Mouse (Mus musculus): ENCODE measurements around the gene Il17rc. TPM values are rescaled to one million over a fixed set of nuclear protein-coding genes. Genes with fewer than 3 reads are reported as not detected.

The Il17rc gene
- polyA plus RNA-seq, 1 experiment from 2014 or later = 4.7 TPM

DNA sequence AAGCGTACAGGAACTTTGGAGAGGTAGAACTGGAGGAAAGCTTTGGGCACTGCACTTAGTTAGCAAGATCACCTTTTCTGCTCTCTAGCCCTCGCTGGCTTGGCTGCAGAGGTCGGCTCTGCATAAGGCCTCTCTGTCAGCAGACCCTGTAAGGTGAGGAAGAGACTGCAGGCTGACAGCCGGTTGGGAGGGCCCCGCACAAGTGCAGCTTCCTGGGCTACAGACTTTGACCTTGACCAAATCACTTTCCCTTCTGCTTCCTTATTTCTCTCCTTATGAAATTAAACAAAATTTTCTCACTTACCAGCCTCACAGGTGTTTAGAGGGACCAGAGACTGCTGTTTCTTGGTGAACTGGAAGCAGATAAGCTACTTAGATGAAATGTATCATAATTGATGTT lies 16.2 kb upstream of the Il17rc start:
- H3K4me2 ChIP-seq = no peak overlapping the region
- no peak for ATAC-seq (ENCODE audit: insufficient number of reproducible peaks, low FRiP score)
- H3K36me3 ChIP-seq = no peaks in the 10 kb centered on the region
- peaks cover 6% of the 10 kb centered on the region; the same call in 1 of the 2 replicates for H3K4me1 ChIP-seq (replicated peaks)
- WGBS = 38% methylated on average over 5 of the region's 5 CpGs
- H3K27ac ChIP-seq (ENCODE audit: poor library complexity, severe bottlenecking) = no peak overlapping the region
- no peak overlapping the region for H3K4me3 ChIP-seq
- no peaks in the 10 kb centered on the region for H3K9me3 ChIP-seq (replicated peaks)
- H3K27me3 ChIP-seq (replicated peaks) = no peaks in the 10 kb centered on the region
- no peak overlapping the region for H3K9ac ChIP-seq

DNA sequence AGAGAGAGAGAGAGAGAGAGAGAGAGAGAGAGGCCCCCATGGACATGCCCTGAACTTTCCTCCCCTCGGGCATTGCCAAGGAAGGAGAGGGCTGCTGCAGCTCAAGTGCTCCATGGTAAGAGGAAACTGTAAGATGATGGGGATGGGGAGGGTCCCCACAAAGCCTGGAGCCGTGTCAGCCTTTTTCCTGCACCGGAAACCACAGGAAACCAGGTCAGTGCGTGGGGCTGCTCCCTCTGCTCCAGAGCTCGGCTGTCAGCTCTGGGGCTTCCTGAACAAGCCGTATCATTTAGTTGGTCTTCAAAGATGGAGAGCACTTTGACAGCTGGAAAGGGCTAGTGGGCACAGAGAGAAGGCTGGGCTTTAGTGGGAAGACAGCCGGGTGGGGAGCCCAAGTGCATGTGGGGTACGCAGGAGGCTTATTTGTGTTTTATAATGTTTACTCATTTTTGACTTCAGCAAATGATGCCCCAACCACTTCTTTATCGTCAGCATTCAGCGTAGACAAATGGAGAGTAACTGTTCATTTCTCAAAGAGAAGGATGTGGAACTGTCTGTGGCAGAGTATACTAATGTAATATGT lies 13.2 kb upstream of the Il17rc start, which contains the start of gene Il17re:
Gene Il17re, plus strand, starts transcription at position 533 of the 583 bp plus-strand sequence.
- Histone ChIP-seq H3K27me3 (replicated peaks) (no peaks in the 10 kb centered on the region), H3K4me1 (replicated peaks) (no peaks in the 10 kb centered on the region), H3K4me2 (no peak within 1 kb of the TSS), H3K27ac (ENCODE audit: poor library complexity, severe bottlenecking) (no peak within 1 kb of the TSS), H3K36me3 (no peaks in the 10 kb centered on the region), H3K9ac (no peak within 1 kb of the TSS; the same call in 1 of the 2 replicates), H3K9me3 (replicated peaks) (no peaks in the 10 kb centered on the region), H3K4me3 (no peak within 1 kb of the TSS)
- no peak for ATAC-seq (ENCODE audit: insufficient number of reproducible peaks, low FRiP score)
- WGBS = 54% methylated on average over 10 of the region's 10 CpGs

DNA sequence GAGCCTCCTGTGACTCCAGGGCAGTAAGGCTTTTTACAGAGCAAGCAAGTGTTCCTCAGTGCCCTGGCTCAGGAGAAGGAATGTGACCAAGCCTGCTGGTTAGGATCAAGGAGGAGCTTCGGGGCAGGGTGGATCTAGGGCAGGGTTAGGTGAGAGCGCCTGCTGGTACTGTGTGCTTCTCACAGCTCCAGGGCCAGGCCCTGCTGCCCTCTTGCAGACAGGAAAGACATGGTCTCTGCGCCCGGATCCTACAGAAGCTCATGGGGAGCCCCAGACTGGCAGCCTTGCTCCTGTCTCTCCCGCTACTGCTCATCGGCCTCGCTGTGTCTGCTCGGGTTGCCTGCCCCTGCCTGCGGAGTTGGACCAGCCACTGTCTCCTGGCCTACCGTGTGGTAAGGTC lies 12.6 kb upstream of the Il17rc start:
- H3K4me3 ChIP-seq = no peak overlapping the region

DNA sequence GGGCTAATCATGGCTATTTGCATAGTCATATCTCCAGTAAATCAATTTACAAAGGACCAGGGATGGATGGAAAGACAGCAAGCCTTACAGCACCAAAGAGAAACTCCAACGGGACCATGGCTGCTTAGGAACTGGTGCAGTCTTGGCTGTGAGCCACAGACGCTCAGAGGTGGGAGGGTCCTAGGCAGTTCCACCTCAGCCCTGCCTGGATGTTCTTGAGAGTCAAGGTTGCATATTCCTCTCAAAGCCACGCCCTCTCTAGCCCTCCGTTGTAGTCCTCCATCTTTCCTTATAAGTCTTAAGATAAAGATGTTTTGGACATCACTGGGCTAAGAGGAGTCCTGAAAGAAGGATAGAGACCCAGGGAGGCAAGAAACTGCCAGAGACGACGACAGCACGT lies 7.2 kb upstream of the Il17rc start:
- no peak for ATAC-seq (ENCODE audit: insufficient number of reproducible peaks, low FRiP score)

More for the DNA sequence above, 12.6 kb upstream of the Il17rc start:
- Histone ChIP-seq H3K27me3 (replicated peaks) (no peaks in the 10 kb centered on the region), H3K36me3 (no peaks in the 10 kb centered on the region), H3K9me3 (replicated peaks) (no peaks in the 10 kb centered on the region), H3K9ac (no peak overlapping the region; the same call in 1 of the 2 replicates), H3K4me2 (no peak overlapping the region), H3K4me1 (replicated peaks) (no peaks in the 10 kb centered on the region), H3K27ac (ENCODE audit: poor library complexity, severe bottlenecking) (no peak overlapping the region)
- ATAC-seq (ENCODE audit: insufficient number of reproducible peaks, low FRiP score) = no peak
- WGBS = 54% methylated on average over 10 of the region's 10 CpGs

DNA sequence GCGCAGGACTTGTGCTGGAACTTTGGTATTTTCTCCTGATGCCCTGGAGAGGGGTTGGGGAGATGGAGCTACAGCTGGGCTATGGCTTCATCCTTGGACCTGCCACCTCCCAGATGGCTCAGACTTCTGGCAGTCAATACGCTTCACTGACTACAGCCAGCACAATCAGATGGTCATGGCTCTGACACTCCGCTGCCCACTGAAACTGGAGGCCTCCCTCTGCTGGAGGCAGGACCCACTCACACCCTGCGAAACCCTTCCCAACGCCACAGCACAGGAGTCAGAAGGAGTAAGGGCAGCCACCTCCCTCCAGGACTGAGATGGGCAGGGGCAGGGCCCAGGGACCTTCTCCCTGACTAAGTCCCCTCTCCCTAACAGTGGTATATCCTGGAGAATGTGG lies 5.6 kb upstream of the Il17rc start:
- Histone ChIP-seq H3K9me3 (replicated peaks) (no peaks in the 10 kb centered on the region), H3K27me3 (replicated peaks) (peaks cover 49% of the 10 kb centered on the region), H3K9ac (no peak overlapping the region), H3K36me3 (no peaks in the 10 kb centered on the region), H3K27ac (ENCODE audit: poor library complexity, severe bottlenecking) (no peak overlapping the region), H3K4me2 (no peak overlapping the region), H3K4me3 (no peak overlapping the region), H3K4me1 (replicated peaks) (peaks cover 12% of the 10 kb centered on the region)
- WGBS = 48% methylated on average over 5 of the region's 5 CpGs
- no peak for ATAC-seq (ENCODE audit: insufficient number of reproducible peaks, low FRiP score)

More for the DNA sequence above, 7.2 kb upstream of the Il17rc start:
- H3K4me2 ChIP-seq = no peak overlapping the region
- no peak overlapping the region for H3K9ac ChIP-seq
- no peak overlapping the region for H3K27ac ChIP-seq (ENCODE audit: poor library complexity, severe bottlenecking)
- WGBS = 61% methylated on average over 7 of the region's 7 CpGs
- no peaks in the 10 kb centered on the region for H3K9me3 ChIP-seq (replicated peaks)
- no peaks in the 10 kb centered on the region for H3K36me3 ChIP-seq
- H3K27me3 ChIP-seq (replicated peaks) = peaks cover 39% of the 10 kb centered on the region; the same call in 1 of the 2 replicates
- H3K4me3 ChIP-seq = no peak overlapping the region
- no peaks in the 10 kb centered on the region; the same call in 1 of the 2 replicates for H3K4me1 ChIP-seq (replicated peaks)

DNA sequence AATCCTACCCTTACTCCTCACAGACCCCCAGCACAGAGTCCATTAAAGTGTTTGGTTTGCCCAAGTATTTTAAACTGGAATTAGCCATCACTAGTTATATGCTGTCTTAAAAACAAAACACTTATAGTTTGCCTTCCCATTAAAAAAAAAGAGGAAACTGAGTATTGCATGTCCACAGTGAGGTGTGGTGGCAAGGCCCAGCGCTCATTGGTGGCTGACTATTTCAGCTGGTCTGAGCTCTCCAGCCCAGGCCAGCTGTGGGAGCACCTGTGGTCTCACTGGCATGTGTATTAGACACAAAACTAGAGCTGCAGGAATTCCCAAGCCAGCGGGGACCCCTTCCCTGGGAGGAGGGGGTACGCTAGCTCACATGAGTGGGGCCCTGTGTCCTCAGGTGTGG lies 2.7 kb upstream of the Il17rc start:
- WGBS = 62% methylated on average over 3 of the region's 3 CpGs
- Histone ChIP-seq H3K27me3 (replicated peaks) (peaks cover 67% of the 10 kb centered on the region), H3K9me3 (replicated peaks) (no peaks in the 10 kb centered on the region), H3K36me3 (no peaks in the 10 kb centered on the region), H3K4me3 (no peak overlapping the region), H3K4me2 (no peak overlapping the region), H3K27ac (ENCODE audit: poor library complexity, severe bottlenecking) (no peak overlapping the region), H3K4me1 (replicated peaks) (peaks cover 31% of the 10 kb centered on the region), H3K9ac (no peak overlapping the region)
- no peak for ATAC-seq (ENCODE audit: insufficient number of reproducible peaks, low FRiP score)

DNA sequence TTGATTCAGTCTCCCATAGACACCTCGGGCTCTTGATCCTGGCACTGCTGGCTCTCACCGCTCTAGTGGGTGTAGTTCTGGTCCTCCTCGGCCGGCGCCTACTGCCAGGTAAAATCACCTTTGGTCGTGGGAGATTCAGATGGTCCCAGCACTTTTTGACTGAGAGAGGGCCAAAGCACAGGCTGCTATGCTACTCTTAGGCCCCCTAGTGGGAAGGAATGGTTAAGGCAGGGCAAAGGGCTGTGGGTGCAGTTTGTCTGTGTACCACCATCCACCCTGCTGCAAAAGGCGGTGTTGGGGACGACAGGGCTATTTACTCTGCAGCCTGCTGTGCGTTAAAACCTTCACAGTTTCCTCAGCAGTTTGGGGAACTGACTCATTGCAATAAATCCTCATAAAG lies 2.2 kb upstream of the Il17rc start:
- H3K36me3 ChIP-seq = no peaks in the 10 kb centered on the region
- peak overlapping the region; percentile 59 for H3K9ac ChIP-seq
- H3K27me3 ChIP-seq (replicated peaks) = peaks cover 64% of the 10 kb centered on the region
- no peak for ATAC-seq (ENCODE audit: insufficient number of reproducible peaks, low FRiP score)
- no peak overlapping the region for H3K27ac ChIP-seq (ENCODE audit: poor library complexity, severe bottlenecking)
- H3K4me3 ChIP-seq = peak overlapping the region; percentile 45
- H3K4me1 ChIP-seq (replicated peaks) = peaks cover 31% of the 10 kb centered on the region
- peak overlapping the region; percentile 81 for H3K4me2 ChIP-seq
- H3K9me3 ChIP-seq (replicated peaks) = no peaks in the 10 kb centered on the region
- 10% methylated on average over 9 of the region's 9 CpGs for WGBS

DNA sequence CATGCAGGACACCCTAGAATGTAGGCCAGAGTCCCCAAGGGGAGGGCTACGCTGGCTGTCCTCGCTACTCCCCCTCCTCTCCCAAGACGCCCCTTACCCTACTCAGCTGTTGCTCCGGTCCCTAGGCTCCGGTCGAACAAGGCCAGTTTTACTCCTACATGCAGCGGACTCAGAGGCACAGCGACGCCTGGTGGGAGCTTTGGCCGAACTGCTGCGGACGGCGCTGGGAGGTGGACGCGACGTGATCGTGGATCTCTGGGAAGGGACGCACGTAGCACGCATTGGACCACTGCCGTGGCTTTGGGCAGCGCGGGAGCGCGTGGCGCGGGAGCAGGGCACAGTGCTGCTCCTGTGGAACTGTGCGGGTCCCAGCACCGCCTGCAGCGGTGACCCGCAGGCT lies 1.8 kb upstream of the Il17rc start:
- Histone ChIP-seq H3K36me3 (no peaks in the 10 kb centered on the region), H3K4me3 (peak overlapping the region; percentile 45), H3K27me3 (replicated peaks) (peaks cover 64% of the 10 kb centered on the region), H3K4me1 (replicated peaks) (peaks cover 31% of the 10 kb centered on the region), H3K9ac (peak overlapping the region; percentile 59), H3K4me2 (peak overlapping the region; percentile 81), H3K27ac (ENCODE audit: poor library complexity, severe bottlenecking) (no peak overlapping the region), H3K9me3 (replicated peaks) (no peaks in the 10 kb centered on the region)
- 2% methylated on average over 31 of the region's 31 CpGs for whole genome bisulfite sequencing
- ATAC-seq (ENCODE audit: insufficient number of reproducible peaks, low FRiP score) = peak; percentile 54

DNA sequence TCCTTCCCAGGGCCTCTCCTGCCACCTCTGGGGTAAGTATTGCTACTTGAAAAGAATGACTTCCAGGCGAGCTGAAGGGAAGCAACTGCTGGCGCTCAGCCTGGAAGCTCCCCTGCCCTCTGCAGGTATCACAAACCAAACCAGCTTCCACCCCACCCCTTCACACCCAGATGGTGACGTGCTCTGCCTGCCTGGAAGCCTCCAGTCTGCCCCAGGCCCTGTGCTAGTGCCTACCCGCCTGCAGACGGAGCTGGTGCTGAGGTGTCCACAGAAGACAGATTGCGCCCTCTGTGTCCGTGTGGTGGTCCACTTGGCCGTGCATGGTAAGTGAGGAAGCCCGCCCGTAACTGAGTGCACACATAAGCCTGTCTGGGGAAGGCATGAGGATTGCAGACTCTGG lies 834 bp downstream of the Il17rc start:
- no peaks in the 10 kb centered on the region for H3K36me3 ChIP-seq
- H3K4me3 ChIP-seq = no peak overlapping the region
- H3K4me1 ChIP-seq (replicated peaks) = peaks cover 31% of the 10 kb centered on the region
- no peak overlapping the region for H3K9ac ChIP-seq
- WGBS = 61% methylated on average over 10 of the region's 10 CpGs
- peak overlapping the region; percentile 69; the same call in 1 of the 2 replicates for H3K4me2 ChIP-seq
- no peak overlapping the region for H3K27ac ChIP-seq (ENCODE audit: poor library complexity, severe bottlenecking)
- H3K9me3 ChIP-seq (replicated peaks) = no peaks in the 10 kb centered on the region
- no peak for ATAC-seq (ENCODE audit: insufficient number of reproducible peaks, low FRiP score)
- H3K27me3 ChIP-seq (replicated peaks) = peaks cover 52% of the 10 kb centered on the region

DNA sequence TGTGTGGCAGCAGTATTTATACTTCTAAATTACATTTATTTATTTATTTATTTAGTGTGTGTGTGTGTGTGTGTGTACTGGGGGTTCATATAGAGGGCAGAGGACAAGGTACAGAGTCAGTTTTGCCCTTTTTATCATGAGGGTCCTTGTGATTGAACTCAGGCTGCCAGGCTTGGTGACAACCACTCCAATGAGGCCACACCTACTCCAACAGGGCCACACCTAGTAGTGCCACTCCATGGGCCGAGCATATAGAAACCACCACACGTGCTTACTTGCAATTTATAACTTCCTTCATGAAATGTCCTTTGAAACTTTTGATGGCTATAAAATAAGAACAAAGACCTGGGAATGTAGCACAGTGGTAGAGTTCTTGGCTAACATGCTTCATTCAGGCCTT lies 2.0 kb downstream of the Il17rc start:
- Histone ChIP-seq H3K36me3 (no peaks in the 10 kb centered on the region), H3K4me1 (replicated peaks) (peaks cover 31% of the 10 kb centered on the region), H3K4me2 (no peak overlapping the region), H3K27ac (ENCODE audit: poor library complexity, severe bottlenecking) (no peak overlapping the region), H3K9ac (no peak overlapping the region), H3K4me3 (no peak overlapping the region), H3K9me3 (replicated peaks) (no peaks in the 10 kb centered on the region), H3K27me3 (replicated peaks) (peaks cover 45% of the 10 kb centered on the region)
- ATAC-seq (ENCODE audit: insufficient number of reproducible peaks, low FRiP score) = no peak
- 77% methylated on average over 2 of the region's 2 CpGs for WGBS

DNA sequence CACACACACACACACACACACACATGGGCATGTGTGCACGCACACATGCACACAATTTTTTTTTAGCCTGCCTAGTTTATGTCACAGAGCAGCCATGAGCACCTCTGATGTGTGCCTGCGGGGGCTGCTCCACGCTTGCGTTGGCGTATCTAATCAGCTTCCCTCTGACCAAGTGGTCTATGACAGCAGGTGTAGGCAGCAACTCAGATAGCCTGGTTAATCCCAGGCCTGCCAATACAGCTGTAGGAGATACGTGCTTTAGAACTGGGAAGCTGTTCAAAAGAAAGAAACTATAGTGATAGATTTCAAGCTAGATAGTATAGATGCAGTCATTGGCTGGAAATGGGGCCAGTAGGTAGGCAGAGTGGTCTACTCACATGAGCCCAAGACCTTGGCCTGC lies 2.5 kb downstream of the Il17rc start:
- 57% methylated on average over 6 of the region's 6 CpGs for WGBS
- H3K4me3 ChIP-seq = no peak overlapping the region

DNA sequence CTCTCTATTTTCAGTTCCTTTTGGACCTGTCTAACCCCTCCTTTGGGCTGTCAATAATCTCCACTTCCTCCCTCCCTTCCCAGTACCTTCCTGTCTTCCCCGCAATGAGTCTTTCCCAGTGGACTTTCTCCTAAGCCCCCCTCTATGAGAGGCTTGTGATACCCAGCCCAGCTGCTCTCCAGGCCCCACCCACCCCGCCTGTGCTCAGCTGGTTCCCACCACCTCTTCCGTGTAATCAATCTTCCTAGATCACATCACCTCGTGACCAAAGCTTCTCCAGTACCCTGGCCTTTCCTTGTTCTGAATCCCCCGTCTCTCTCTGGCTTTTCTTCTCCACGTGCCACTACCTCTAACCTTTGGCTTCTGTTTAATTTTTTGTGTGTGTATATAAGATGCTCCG lies 6.1 kb downstream of the Il17rc start:
- Histone ChIP-seq H3K9me3 (replicated peaks) (no peaks in the 10 kb centered on the region), H3K36me3 (no peaks in the 10 kb centered on the region), H3K27ac (ENCODE audit: poor library complexity, severe bottlenecking) (no peak overlapping the region), H3K27me3 (replicated peaks) (peaks cover 43% of the 10 kb centered on the region), H3K4me2 (no peak overlapping the region), H3K4me3 (no peak overlapping the region), H3K4me1 (replicated peaks) (peaks cover 20% of the 10 kb centered on the region), H3K9ac (no peak overlapping the region)
- ATAC-seq (ENCODE audit: insufficient number of reproducible peaks, low FRiP score) = no peak
- WGBS = 37% methylated on average over 7 of the region's 7 CpGs

More for the DNA sequence above, 2.5 kb downstream of the Il17rc start:
- Histone ChIP-seq H3K36me3 (no peaks in the 10 kb centered on the region), H3K27me3 (replicated peaks) (peaks cover 45% of the 10 kb centered on the region), H3K9me3 (replicated peaks) (no peaks in the 10 kb centered on the region), H3K9ac (no peak overlapping the region), H3K27ac (ENCODE audit: poor library complexity, severe bottlenecking) (no peak overlapping the region), H3K4me1 (replicated peaks) (peaks cover 31% of the 10 kb centered on the region), H3K4me2 (no peak overlapping the region)
- ATAC-seq (ENCODE audit: insufficient number of reproducible peaks, low FRiP score) = no peak
